Mouse (Mus musculus) bone marrow, adult 2 months (tissue): ENCODE data around the gene D630039A03Rik.

Experiments used
- CTCF ChIP-seq: fragments of 200-500 bp; IDR thresholded peaks from 2 replicates; pipeline ENCODE4 v1.5.1; 2011; ENCODE audit warnings: low read length, control low read depth; ENCODE audit not compliant: control insufficient read depth, insufficient read depth
- POLR2A ChIP-seq: fragments of 200-500 bp; IDR thresholded peaks from 2 replicates; pipeline ENCODE4 v1.6.1; 2011; ENCODE audit warnings: low read depth, mild to moderate bottlenecking, control low read depth, low read length, borderline replicate concordance; ENCODE audit not compliant: control insufficient read depth

- TF ChIP-seq POLR2A, result no peak
- no peak for TF ChIP-seq CTCF
Observed at GRCm38 (mm10) chr4:57915216-57915965, 706 bp downstream of the D630039A03Rik start.
